Mouse (Mus musculus) retina, postnatal 1 day (tissue): ENCODE results near the gene Inca1.

Source experiments
- DNase-seq: peaks from one replicate; pipeline ENCODE4 v3.0.0-alpha.2; 2012

Gene Inca1

DNA sequence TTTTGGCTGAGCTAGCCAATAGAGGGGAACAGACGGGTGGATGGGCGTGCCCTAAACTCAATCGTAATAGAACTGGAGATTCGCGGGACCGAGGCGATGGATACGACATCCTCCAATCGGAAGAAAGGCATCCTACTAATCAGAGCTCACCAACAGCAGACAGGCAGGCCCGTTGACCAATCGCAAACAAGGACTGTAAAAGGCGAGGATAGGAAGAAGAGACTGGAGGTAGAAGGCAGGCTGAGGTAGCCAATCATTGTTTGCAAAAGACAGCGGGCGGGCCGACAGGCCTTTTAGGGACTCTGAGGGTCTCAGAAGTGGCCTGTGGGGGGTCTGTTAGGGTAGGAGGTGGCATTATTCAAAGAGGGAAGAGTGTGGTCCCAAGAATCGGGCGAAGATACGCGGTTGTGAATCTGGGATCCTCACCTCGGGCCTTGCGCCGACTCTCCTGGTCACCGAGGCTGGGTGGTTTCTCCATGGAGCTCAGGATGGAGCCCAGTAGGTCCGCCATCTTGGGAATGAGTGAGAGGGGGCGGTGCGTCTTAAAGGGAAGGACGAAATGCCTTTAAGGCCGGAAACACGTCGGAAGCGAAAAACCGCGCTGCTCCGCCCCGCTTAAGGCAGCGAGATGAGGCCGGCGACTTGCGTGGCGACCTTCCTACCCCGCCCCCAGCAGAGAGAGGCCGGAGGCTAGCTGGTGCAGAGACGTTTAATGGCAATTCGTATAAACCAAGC lies 31.0 kb downstream of the Inca1 start, which contains the start of gene Spag7:
Spag7 (minus strand) TSS at position 646 of the 735 bp plus-strand sequence.
- DNase-seq = peak; percentile 100

DNA sequence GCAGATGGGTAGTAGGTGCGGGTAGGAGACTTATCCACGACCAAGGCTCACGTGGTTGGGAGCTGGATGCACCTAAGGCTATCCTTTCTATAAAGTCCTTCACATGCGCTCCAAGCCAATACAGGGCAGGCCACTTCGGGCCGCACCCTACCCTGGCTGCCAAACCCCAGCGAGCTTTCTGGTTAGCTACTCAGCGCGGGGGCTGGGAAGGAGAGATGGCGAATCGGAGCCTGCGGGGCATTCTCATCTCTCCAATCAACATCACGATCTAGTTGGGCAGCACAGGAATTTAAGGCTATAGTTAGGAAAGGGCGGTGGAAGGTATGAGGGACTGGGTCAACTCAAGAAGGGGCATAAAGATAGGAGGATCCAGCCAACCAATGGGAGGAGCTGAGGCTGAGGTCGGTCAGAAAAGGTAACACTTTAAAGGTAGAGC lies 31.6 kb downstream of the Inca1 start:
- DNase-seq = no peak

DNA sequence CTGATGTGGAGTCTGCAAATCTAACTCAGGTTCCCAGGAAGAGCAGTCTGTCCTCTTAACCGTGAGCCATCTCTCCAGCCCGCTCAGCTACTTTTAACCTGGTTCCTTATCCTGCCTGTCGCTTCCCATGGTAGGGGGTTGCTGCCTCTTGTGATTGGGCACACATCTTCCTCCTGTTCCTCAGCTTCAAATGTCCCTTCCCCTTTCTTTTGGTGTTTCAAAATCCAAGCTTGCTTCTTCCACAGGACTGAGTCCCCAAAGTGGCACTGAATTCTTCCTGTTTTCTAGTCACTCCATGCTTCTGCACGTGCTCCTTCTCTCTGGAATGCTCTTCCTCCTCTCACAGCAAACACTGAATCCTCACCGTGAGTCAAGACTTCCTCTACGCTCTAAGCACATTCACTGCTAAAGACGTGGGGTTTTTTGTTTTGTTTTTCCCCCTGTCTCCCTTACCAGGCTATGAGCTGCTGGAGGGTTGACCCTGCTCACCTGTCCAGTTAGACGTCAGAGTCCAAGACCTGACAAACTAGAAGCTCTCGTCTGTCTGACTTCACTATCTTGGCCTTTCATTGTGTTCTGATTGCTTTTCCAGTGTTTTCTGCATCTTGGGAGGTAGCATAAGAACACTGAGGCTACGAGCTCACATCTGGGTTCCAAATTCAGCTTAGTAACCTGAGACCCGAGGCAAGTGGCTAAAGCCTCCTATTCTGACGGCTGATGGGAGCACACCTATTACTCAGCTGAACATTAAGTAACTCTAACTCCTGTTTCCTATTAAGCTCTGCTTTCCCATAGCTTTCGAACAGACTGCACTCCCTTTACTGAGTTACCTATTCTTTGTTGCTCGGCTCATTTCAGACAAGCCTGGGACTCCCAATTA lies 32.4 kb downstream of the Inca1 start:
- no peak for DNase-seq

DNA sequence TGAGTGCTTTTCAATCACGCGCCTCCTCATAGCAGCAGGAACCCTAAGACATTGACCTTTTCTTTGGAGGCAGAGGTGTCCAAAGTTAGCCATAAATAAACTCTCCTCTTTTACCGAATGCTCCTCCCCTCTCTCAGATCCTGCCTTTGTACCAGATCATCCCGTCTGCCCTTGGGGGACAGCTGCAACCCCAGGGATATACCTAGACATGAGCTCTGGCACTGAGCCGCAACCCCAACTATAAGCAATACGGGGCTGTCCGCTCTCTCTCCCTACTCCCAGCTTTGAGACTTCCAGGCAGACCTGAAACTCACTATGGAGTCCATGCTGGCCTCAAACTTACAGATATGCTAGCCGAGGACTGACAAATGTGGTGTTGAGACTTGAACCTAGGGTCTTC lies 33.3 kb downstream of the Inca1 start:
- DNase-seq = no peak

DNA sequence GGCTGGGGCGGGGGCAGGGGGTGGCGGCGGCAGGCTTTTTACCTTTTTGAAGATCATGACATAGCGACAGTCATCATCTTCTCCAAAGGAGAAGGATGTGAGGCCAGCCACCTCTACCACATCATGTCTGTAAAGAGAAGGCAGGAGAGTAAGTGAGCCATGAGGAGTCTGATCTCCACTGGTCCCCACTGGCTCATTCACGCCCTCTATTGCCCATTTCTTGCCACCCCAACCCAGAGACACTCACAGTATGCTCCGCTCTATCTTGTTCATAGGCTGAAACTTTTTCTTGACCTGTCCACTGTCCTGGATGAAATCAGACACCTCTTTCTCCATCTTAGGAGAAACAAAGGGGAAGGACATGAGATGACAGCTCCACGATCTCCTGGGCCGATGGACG lies 35.2 kb downstream of the Inca1 start:
- DNase-seq = no peak

DNA sequence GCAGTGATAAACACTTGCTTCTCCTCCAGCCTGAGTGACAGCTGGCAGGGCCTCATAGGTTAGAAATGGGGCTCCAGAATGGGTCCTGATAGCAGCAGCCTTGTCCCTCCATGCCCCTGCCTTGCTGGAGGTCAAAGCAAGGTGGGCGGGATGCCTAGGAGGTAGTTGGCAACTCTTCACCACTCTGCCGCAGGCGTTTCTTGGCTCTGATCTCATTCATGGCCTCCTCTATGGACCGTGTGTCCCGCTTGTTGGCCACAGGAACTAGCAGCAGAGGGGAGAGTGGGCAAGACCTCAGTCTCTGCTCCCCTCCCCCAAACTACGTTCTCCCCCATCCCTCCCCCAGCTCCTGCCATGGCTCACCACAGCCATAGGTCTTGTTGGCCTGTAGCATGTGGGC lies 36.0 kb downstream of the Inca1 start:
- DNase-seq = no peak

DNA sequence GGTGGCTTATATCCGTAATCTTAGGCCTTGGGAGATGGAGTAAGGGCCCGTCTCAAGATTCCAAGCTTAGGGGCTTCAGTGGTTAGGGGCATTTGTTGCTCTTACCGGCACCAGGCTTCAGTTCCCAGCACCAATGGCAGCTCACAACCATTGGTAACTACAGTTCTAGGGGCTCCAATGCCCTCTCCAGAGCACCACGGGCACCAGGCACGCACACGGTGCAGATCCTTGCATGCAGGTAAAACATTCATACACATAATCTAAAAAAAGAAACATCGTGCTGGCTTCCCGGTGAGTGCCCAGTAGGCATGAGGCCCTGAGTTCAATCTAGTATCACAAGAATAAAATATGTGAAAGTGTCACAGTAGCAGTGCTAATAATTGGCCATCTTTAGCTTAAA lies 36.9 kb downstream of the Inca1 start:
- DNase-seq = no peak

DNA sequence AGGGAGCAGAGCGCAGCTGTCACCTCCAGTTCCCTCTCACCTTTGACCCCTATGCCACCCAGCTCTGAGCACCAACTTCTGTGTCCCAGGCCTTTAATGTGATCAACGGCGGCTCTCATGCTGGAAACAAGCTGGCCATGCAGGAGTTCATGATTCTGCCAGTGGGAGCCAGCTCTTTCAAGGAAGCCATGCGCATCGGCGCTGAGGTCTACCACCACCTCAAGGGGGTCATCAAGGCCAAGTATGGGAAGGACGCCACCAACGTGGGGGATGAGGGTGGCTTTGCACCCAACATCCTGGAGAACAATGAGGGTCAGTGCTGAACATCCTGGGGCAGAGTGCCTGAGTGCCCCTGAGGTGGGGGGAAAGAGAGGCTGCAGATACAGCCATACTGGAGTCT lies 39.4 kb downstream of the Inca1 start:
- no peak for DNase-seq

DNA sequence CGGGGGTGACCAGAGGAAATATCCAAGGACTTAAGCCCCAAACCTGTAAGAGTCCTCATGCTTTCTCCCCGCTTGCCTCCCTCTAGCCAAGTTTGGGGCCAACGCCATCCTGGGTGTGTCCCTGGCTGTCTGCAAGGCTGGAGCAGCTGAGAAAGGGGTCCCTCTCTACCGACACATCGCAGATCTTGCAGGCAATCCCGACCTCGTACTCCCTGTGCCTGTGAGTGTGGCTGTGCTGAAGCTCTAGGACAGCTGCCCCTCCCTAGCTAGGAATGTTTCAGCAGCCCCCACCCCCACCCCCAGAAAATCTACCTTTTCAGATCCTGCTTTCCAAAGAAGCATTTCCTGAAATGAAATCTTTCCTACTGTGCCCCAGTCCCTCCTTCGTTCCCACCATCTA lies 41.0 kb downstream of the Inca1 start:
- DNase-seq = no peak

DNA sequence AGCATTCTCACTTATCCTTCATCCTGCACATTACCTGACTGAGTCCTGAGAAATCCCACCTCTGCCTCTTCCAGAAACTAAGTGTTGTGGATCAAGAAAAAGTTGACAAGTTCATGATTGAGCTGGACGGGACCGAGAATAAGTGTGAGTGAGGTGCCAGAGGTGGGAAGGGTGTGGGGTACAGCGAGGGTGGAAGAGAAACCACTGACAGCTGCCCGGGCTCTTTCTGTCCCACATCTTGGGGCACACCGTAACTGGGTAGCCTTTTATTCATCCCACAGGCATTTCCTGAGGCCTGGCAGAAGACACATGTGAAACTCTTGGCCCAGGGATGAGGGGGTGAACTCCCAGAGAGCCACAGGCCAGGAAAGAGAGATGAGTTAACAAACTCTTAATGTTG lies 41.4 kb downstream of the Inca1 start:
- DNase-seq = no peak

DNA sequence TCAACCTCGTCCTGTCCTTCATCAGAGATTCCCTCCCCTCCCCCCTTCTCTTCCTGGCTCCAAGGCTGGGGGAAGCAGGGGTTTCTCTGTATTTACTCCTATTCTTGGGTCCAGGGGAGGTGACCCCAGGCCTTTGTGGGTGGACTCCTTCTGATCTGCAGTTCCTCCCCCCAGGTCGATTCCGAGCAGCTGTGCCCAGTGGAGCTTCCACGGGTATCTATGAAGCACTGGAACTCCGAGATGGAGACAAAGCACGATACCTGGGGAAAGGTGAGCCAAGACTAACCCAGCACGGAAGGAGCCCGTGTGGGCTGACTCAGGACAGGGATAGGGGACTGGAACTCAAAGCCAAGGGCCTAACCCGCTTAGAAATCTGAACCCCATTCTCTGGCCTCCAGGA lies 42.0 kb downstream of the Inca1 start:
- DNase-seq = no peak

DNA sequence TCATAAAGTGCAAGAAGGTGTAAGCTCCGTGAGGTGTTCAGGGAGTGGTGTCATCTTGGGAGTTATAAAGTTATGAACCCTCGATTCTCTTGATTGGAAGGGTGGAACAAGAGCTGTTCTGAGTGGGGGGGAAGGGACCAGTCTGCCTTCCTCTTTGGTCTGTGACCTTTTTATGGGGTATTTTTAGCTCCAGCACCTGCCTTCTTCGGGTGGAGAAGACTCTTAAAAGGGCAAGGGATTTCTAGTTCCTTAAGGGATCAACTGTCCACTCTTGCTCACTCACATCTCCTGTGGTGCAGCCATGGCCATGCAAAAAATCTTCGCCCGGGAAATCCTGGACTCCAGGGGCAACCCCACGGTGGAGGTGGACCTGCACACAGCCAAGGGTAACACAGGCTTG lies 42.4 kb downstream of the Inca1 start:
- no peak for DNase-seq

DNA sequence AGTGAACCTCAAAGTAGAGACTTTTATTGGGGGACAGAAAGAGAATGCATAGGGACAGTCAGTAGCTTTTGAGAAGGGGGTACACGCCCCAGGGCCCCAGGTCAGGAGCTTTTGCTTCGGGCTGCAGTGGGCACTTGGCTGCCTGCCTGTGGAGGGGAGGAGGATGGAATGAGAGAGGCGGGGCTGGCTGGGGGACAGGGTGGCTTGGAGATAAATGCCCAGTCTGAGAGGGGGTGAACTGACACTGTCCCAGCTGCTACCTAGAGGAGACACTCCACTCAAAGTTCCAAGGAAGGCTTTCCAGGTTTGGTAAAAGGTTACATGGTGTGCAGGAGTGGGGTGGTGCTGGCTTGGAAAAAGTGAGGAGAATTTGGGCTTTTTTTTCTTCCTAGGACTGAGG lies 43.0 kb downstream of the Inca1 start, which contains the start of gene Eno3:
Eno3 (plus strand) TSS at position 239 of the 400 bp plus-strand sequence.
- peak; percentile 20 for DNase-seq

DNA sequence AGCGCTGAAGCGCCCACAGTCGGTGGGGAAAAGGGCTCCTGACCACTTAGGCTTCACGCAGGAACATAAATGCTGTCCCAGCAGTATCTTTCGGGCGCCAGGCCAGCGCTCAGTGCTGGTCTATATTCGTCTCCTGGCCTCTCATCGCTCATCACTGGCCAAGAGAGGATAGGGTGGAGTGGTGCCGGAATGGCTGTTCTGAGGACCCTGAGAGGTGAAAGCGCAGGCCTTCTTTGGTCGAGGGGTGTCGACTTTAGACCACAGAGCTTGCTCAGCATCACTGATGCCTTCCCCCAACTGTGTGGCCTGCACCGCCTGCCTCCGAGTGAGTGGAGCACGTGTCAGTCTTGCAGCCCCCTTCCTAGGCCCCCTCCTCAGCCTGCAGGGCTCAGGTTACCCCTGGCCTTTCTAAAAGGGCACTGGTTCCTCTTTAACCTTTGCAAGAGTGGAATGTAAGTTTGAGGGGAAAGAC lies 43.5 kb downstream of the Inca1 start:
- DNase-seq = peak; percentile 8

DNA sequence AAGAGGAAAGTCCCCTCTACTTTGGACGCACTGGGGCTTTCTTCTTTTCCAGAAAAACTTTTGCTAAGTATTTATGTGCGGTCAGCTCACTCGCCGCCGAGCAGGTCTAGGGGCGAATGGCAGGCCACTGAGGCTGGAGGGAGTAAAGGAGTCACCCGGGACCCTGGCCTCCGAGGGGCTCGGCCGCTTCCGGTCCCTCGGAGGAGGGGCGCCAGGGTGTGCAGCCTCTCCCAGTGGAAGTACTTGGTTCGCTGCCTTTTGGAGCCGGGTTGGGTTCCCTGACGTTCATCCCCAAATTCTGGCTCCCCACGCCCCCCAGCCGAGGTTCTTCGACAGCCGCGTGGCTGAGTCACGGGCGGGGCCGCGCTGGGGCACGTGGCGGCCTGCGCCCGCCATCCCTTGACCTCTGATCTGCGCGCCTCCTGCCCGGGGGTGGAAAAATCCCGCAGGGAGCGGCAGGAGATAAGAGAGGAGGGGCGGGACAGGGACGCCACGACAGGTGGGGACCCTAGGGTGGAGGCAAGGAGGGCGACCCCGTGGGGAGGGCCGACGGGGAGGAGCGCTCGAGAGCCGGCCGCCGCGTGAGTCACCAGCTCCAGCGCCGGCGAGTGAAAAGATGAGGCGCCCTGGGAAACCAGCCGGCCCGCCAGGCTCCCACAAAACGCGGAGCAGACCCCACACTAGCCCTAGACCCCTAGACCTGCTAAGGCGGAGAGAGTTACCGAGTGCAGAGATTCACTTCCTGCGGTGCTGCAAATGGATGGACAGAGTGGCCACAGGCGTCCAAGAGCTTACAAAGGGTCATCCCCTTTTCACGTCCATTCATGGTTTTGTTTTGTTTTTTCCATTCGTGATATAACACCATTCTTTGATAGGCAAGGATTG lies 44.1 kb downstream of the Inca1 start:
- no peak for DNase-seq

DNA sequence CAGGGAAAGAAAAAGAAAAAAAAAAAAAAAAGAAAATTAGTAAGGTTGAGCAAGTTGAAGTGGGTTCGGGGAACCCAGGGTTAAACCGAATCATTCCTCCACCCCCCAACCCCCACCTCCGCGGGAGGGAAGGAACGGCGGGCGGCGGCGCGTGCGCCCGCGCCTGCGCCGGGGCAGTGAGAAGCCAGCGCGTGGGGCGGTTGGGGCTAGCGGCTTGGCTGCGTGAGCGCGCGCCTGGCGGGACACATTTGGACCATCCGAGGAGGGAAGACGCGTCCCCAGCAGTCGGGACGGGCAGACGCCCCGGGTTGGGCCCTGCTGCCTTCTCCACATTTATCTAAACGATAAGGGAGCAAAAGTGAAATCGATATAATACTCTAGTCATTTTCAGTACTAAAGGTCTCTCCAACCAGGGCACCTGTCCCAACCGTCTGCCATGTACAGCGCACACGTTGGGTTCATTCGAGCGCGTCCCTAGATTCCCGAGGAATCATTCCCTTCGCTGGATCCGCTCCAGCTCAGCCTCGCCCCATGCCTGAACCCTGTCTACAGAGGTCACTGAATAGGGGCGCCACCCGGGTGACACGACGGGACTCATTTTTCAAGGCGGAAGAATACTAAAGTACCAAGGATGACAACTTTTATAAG lies 44.9 kb downstream of the Inca1 start:
- DNase-seq = peak; percentile 88

DNA sequence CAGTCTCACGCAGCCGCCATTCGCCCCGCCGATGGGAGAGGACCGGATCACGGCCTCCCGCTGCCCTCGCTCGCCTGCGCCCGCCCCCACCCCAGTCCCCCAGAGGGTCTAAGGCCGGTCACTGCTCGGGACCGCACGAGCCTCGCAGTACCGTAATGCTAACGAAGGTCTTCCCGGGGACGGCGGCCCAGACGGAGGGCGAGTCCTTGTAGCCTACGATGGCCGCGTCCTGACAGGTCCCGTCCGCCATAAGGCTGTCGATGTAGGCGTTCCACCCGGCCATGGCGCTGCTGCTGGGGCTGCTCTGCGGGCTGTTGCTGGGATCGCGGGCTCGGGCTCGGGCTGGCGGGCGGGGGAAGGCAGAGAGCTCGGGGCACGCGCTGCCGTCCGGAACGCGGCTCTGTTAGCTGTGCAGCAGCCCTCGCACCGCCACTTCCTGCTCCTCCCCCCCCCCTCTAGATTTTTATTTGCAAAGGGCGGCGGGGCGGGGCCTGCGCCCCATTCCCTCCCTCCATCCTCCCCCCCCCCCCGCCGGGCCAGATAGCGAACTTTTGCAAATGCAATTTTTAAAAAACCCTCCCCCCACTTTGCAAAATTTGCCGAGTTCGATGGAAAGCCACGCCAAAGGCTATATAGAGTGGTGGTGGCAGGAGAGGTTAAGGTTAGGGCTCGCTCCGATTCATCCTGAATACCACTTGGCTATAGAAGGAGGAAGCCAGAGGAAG lies 45.6 kb downstream of the Inca1 start, which contains the start of gene Pfn1:
Pfn1 (minus strand) TSS at position 447 of the 725 bp plus-strand sequence.
- peak; percentile 84 for DNase-seq

DNA sequence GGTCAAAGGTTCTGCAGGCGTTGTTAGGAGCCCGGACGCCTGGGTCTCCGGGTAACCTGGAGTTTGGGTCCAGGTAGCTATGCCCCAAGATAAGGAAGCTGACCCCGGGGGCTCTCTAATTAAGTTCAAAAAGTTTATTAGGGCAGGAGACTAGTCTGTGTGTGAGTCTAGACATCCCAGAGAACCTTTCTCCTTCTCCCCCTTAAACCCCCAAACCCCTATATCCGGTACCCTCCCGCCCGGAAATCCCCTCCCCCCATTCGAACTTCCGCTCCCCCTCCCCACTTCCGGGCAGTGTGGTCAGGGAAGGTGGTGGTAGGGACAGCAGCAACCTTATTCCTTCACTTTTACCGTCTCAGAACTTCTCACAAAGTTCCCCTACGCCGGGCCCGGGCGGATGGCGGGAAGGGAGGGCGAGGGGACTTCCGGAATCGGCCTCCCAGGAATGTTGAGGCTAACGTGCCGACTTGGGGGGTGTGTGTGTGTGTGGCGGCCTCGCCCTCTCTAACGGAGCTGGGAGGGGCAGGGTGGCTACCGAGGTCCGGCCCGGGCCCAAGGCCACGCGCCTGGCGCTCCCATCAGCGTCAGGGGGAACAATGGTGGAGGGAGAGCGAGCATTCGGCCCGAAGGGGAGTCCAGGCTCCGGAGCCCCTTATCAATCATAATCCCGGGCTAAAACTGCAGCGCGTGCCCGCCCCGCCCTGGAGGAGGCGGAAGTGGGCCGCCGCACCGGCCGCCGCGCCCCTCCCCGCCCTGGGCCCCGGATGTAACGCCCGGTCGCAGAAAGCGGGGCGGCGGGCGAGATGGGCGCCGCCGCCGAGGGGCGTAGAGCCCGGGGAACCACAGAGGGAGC lies 46.4 kb downstream of the Inca1 start:
- peak; percentile 89 for DNase-seq

DNA sequence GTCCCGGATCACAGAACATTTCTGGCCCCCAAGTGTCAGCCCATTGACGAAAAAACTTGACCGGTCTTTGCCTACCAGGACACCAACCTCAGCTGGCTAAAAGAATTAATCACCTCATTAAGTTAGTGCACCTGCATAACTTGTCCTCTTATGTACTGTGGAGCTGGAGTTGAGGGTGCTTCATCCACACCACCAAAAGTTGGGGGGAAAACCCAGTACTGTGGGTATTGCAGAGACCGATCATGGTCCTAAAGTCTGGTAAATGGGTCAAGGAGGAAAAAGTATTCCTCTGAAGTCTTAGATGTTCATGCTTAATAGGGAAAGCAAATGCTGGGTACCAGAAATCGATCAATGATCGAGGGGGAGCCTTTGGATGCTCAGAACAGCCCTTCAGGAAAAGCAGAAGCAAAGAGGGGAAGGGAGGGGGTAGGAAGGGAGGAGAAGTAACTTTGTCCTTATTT lies 47.0 kb downstream of the Inca1 start:
- DNase-seq = no peak
